Mouse (Mus musculus) cerebellum, adult 2 months (tissue): ENCODE data around the gene Trim2. TPM values are rescaled to one million over a fixed set of nuclear protein-coding genes. Genes with fewer than 3 reads are reported as not detected.

Experiments
- DNase-seq, 2 experiments: peaks; one replicate each; pipeline ENCODE4 v3.0.0; 2021
- H3K27ac ChIP-seq: fragments of 200-500 bp; 2 replicates; pipeline ENCODE4 v1.5.1; 2012; ENCODE audit warnings: low read length, control low read depth, inconsistent platforms; ENCODE audit not compliant: insufficient read depth
- H3K27me3 ChIP-seq: fragments of 200-500 bp; 2 replicates; pipeline ENCODE4 v1.6.1; 2012; ENCODE audit warnings: inconsistent platforms, mild to moderate bottlenecking, low read length, moderate library complexity; ENCODE audit not compliant: control insufficient read depth, insufficient read depth
- H3K4me1 ChIP-seq: fragments of 200-500 bp; 2 replicates; pipeline ENCODE4 v1.6.1; 2011; ENCODE audit warnings: low read length; ENCODE audit not compliant: control insufficient read depth, insufficient read depth
- H3K4me3 ChIP-seq: fragments of 200-500 bp; replicated peaks from 2 replicates; pipeline ENCODE3; 2011; ENCODE audit warnings: mild to moderate bottlenecking, low read depth, low read length, control low read depth; ENCODE audit not compliant: insufficient read depth
- CTCF ChIP-seq: fragments of 200-500 bp; IDR thresholded peaks from 2 replicates; pipeline ENCODE4 v1.5.1; 2011; ENCODE audit warnings: low read depth, mild to moderate bottlenecking, control low read depth, low read length, moderate library complexity, borderline replicate concordance; ENCODE audit not compliant: insufficient read depth
- POLR2A ChIP-seq: fragments of 200-500 bp; IDR thresholded peaks from 2 replicates; pipeline ENCODE4 v1.6.1; 2011; ENCODE audit warnings: low read length, control low read depth, borderline replicate concordance; ENCODE audit not compliant: insufficient read depth
- WGBS: fragments of 180-500 bp; shearing (Covaris S2); methylation state at CpG from one replicate; pipeline ENCODE4 v1.1.7; 2018; 5-methylcytosine and 5-hydroxymethylcytosine counted together
- polyA plus RNA-seq: library from polyadenylated mRNA; depleted of rRNA; stranded (reverse); fragments of >200 nt; gene quantifications from 2 replicates; pipeline ENCODE4 v1.2.3, GENCODE M21; 2012

The Trim2 gene
- polyA plus RNA-seq, 1 experiment = 120 TPM

DNA sequence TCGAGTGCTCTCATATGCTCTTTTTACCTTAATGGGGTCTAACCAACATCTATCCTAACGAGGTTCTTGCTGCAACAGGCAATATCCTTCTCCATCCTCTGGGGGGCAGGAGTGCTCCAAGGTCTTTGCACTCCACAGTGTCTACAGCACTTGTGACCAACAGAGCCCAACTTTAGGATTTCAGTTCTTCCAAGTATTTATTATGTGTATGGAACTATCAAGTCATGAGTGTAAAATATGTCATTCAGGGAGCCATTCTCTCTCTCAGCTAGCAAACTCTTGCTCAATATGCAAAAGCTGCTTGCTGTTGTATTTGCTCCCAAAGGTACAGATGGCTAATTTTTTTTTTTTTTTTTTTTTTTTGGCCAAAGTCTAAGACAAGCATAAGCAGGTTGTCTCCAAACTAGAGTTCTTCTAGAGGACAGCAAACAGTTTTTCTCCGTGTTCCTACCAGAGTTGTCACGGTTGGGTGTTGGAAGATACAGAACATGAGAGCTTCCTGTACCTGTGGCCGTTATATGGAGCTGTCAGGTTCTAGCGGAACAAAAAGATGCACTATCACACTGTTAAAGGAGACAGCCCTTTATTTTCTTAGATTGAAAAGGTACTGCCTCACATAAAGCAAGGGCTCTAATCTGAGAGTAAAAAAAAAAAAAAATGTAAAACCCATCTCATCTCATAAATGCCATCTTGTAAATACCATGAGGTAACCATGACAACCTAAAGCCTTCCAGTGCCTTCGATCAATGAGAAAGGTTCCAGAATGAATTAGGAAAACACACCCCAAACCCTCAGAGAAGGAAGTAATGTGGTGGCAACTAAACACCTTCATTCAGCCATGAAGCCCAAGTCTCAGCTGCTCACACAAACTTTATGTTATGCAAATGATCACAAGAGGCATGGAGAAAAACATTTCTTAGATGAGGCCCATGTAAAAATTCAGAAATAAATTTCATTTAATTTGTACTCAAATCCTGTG is 131.1 kb downstream of the Trim2 start:
- peak; percentile 77 to 80 for DNase-seq
- Histone ChIP-seq H3K27me3 (no peaks in the 10 kb centered on the region), H3K4me3 (no peak overlapping the region), H3K4me1 (no peaks in the 10 kb centered on the region; the same call in none of the 2 replicates), H3K27ac (no peak overlapping the region)
- TF ChIP-seq POLR2A = no peak
- TF ChIP-seq CTCF = peak; percentile 95
- WGBS = 29% methylated on average over 7 of the region's 7 CpGs

DNA sequence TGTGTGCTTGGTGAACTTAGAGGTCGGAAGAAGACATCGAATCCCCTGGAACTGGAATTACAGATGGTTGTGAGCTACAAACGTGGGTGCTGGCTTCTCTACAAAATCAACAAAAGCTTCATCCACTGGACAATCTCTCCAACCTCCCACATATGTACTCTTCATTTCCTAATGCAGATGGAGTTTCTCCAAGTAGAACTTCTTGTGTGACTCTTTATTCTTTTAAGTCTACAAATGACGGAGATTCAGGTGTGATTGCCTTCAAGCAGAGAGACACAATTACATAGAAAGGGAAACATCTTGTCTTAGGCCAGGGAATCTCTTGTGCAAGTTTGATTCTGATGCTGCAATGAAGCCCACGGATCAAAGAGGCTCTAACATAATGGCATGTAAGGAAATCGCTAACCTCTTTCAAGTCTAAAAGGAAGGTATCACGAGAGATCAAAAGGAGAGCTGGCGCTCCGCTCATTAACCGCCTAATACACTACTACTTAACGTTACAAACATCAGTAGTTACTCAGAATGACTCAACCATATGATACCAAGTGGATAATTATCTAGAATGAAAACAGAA is 133.0 kb downstream of the Trim2 start, which contains the start of gene Gm6525:
Gene Gm6525, plus strand, starts transcription at position 524 of the 574 bp plus-strand sequence.
- Histone ChIP-seq H3K4me3 (no peak within 1 kb of the TSS), H3K27ac (no peak within 1 kb of the TSS), H3K27me3 (no peaks in the 10 kb centered on the region), H3K4me1 (no peaks in the 10 kb centered on the region; the same call in none of the 2 replicates)
- TF ChIP-seq CTCF (no peak), POLR2A (no peak)
- no peak for DNase-seq
- WGBS = 85% methylated on average over 11 of the region's 11 CpGs

DNA sequence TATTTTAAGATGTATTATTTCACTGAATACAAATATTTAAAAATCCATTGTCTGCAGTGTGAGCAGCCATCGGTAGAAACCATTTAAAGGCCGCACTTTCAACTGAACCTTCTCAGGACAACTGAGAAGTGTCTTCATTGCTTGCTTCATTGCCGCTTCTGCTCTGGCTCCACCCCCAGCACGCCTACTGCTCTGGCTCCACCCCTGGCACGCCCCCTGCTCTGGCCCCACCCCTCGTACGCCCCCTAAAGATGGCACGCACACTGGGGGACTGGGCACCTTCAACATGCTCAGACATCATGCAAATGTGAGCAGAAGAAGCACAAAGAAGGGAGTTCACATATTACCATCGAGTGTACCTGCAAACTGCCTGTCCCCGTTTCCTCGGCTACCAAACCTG is 134.3 kb downstream of the Trim2 start:
- DNase-seq = no peak
- H3K27ac ChIP-seq = no peak overlapping the region
- H3K4me3 ChIP-seq = no peak overlapping the region
- 60% methylated on average over 11 of the region's 11 CpGs for WGBS
- no peaks in the 10 kb centered on the region for H3K27me3 ChIP-seq
- no peak for TF ChIP-seq CTCF
- no peak for TF ChIP-seq POLR2A
- no peaks in the 10 kb centered on the region; the same call in none of the 2 replicates for H3K4me1 ChIP-seq

DNA sequence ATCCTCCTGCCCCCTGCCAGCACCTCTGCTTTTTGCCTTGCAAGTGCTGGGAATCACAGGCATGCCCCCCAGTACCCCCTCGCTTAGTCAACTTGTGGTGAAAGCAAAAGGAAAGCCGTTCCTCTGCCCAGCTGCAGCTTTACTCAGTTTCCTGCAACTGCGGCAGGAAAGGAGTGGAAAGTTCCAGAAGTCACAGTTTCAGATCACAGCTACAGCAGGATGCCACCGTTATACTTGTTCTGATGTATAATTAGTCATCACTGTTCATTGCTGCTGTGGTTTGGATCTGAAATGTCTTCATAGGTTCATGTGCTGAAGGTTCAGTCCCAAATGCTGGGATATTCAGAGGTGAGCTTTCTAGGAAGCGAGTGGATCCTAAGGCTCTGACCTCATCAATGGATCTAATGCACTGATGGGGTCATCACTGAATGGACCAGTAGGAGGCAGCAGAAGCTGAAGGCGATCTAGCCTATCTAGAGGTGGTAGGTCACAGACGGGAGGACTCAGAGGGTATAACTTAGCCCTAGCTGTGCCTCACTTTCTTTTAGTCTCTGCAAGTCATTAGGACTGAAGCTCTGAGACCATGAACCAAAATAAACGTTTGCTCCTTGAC is 137.2 kb downstream of the Trim2 start:
- Histone ChIP-seq H3K4me1 (no peaks in the 10 kb centered on the region; the same call in 1 of the 2 replicates), H3K27me3 (no peaks in the 10 kb centered on the region), H3K27ac (no peak overlapping the region), H3K4me3 (no peak overlapping the region)
- 76% methylated on average over 8 of the region's 8 CpGs for WGBS
- TF ChIP-seq CTCF (peak; percentile 45; the same call in 1 of the 2 replicates), POLR2A (no peak)
- no peak for DNase-seq

DNA sequence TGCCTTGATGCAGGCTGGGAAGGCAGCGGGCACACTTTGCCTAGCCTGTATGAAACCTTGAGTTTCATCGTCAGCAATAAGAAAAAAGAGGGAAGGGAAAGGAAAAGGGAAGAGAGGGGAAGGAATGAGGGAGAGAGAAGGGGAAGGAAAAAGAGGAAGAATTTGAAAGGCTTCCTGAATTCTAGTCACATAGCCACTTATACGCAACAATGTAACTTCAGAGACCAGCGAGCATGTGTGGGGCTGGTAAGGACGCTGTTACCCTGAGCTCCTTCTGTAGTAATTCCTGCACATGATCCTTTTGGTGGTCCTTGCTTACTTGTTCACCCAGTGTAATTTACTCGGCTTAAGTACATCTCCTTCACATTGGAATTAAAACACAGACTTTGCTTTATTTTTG is 137.7 kb downstream of the Trim2 start:
- 93% methylated on average over 6 of the region's 6 CpGs for WGBS
- H3K4me3 ChIP-seq = no peak overlapping the region
- no peak overlapping the region for H3K27ac ChIP-seq
- TF ChIP-seq CTCF (no peak), POLR2A (no peak)
- no peaks in the 10 kb centered on the region; the same call in 1 of the 2 replicates for H3K4me1 ChIP-seq
- DNase-seq = no peak
- H3K27me3 ChIP-seq = no peaks in the 10 kb centered on the region

DNA sequence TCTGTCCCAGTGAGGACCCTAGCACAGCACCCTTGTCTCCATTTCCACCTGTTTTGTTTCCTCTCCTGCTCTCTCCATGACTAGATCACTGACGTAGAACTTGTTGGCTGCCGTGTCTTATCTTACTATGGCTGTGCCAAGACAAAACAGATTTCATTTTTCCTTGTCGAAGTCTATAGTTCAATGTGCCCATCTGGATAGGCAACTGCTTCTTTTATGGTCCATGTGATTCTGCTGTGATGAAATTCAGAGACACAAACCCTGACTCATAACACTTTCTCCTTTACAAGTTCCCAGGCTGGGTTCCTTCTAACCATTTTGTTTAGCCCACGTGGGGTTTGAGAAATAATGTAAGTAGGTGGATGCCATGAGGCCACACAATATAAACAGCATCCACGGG is 140.6 kb downstream of the Trim2 start:
- Histone ChIP-seq H3K27ac (no peak overlapping the region), H3K27me3 (no peaks in the 10 kb centered on the region), H3K4me1 (no peaks in the 10 kb centered on the region), H3K4me3 (no peak overlapping the region)
- 74% methylated on average over 5 of the region's 5 CpGs for WGBS
- DNase-seq = no peak
- TF ChIP-seq CTCF (no peak), POLR2A (no peak)

DNA sequence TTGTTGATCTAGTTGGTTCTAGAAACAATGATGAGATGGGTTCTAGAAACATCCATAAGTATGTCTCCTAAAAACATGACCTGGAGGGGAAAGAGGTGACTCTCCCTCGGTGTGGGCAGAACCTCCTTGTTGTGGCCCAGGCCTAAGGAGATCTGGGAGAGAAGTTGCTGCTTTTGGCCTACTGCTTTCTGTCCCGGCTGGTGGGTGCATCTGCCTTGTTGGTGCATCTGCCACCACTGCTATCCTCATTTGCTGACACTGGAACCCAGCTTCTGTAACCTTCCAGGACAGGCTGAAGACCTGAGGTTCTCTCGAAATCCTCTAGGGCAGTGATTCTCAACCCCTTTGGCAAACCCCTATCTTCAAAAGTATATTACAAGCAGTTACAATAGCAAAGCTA is 141.3 kb downstream of the Trim2 start:
- H3K4me3 ChIP-seq = no peak overlapping the region
- no peak overlapping the region for H3K27ac ChIP-seq
- WGBS = 100% methylated on average over 3 of the region's 3 CpGs
- no peak for DNase-seq
- H3K4me1 ChIP-seq = no peaks in the 10 kb centered on the region
- H3K27me3 ChIP-seq = no peaks in the 10 kb centered on the region
- TF ChIP-seq POLR2A (no peak), CTCF (no peak)
